Mouse (Mus musculus): ENCODE data around the gene Nfia.

The Nfia gene

DNA sequence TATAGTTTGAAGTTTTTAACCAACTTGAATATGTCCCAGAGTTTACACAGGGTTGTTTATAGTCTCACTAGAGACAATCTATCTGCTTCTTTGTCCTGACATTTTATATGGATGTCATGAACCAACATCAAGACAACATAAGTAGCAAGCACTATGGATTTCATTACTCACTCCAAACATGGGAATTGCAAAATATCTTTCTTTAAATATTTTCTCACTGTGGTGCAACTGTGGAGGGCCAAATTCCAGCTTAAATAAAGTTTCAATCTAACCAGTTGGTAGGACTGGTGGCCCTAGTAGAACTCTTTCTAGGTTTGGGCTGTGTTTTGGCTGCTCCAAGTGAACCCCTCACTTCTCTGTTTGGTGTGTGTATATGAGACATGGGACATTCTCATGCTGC lies 43.5 kb downstream of the Nfia start:
- no peak for DNase-seq (ENCODE audit: low spot score in 2 of 2)

DNA sequence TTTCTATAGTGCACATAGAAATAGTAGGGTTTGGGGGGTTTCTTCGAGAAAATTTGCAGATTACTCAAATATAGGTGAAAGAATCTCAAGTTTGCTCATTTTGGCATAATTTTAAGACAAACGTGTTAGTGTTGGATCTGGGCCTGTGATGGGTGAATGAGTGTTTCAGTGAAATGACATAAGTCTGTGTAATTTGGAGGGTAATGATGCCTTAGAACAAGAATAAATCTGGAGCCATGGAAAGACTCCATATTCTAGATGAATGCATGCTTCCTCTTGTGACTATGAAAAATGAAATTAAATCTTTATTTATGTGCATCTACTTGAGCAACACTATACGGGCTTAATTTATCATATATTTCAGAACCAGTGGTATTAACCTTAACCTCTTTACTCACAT lies 44.2 kb downstream of the Nfia start:
- no peak for DNase-seq (ENCODE audit: low spot score in 2 of 2)

DNA sequence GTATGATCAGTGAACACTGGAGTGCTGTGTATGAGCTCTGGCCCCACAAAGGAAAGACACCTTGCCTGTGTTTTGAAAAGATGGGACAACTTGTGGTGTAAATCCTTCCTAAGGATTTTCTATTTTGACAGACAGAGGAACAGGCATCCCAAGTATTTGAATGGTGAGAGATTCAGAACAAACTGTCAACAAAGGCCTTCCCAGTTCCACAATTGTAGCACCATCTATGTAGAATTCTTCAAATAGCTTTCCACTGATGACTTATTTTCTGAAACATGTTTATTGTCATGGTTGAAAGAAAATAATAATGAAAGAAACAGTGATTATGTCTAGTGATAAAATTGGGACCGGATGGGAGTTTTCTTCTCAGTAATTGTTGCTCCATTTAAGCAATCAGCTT lies 45.2 kb downstream of the Nfia start:
- no peak for DNase-seq (ENCODE audit: low spot score in 2 of 2)

DNA sequence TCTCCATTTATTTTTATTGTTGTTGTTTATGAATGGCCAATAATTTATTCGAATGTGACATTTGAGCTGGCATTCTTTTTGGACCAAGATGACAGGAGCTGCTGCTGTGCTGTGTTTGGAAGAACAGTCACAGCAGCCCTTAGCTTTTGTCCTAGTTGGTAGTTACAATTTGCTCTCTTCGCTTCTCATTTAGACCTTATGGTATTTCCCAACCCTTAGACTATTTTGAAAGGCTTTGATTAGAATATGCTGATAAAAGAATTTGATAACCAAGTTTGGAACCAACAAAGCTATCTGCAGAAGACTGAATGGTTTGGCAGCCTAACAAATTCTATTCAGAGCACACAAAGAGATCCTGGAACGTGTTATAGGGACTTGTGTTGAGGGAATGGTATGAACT lies 46.0 kb downstream of the Nfia start:
- DNase-seq (ENCODE audit: low spot score in 2 of 2), result no peak

DNA sequence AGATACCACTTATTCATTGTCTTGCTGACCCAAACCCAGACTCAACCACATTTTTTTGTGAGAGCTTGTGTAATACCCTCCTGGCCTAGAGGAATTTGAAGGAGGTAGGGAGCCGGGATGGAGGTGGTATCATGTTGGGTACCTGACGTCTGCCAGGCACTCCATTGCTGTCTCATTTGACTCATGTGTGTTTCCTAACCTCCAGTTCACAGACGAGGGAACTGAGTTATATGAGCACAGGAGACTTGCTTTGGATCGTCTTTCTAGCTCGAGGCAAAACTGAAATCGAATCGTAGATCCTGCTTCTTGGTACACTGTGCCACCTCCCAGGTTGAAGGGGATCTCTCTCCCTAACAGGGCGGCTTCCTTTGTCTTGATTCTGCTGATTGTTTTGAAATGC lies 46.6 kb downstream of the Nfia start:
- no peak for DNase-seq (ENCODE audit: low spot score in 2 of 2)

DNA sequence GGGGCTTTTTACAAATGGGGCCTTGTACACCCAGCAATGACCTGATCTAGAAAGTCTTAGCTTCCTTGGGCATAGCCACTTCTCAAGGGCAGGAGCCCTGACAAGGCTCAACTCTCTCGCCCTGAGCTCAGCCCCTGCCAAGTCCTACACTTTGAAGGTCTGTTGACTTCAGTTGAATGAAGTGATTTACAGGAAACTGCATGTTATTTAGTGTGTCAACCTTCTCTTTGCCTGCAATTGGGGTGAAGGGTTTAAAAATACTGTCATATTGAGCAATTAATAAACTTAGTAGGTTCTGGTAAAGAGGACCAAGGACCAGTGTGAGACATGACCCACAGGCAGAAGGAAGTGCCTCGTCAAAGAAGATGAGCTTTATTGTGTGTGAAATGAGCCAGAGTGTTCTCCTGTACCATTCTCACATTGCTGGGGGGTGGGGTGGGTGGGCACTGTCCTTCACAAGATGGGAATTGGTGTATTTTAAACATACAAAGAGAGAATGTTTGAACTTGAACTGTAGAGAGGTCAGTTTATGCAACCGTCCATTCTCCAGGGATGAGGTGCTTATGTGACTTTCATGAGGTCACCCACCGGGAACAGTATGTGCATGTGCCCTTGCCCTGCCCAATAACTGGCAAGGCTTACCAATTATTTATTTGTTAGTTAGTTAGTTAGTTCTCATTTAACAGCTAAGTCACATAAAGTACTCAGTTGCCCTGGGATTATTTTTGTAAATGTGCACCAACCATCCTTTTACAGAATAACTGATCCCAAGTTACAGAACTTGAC lies 48.1 kb downstream of the Nfia start:
- no peak for DNase-seq (ENCODE audit: low spot score in 2 of 2)

DNA sequence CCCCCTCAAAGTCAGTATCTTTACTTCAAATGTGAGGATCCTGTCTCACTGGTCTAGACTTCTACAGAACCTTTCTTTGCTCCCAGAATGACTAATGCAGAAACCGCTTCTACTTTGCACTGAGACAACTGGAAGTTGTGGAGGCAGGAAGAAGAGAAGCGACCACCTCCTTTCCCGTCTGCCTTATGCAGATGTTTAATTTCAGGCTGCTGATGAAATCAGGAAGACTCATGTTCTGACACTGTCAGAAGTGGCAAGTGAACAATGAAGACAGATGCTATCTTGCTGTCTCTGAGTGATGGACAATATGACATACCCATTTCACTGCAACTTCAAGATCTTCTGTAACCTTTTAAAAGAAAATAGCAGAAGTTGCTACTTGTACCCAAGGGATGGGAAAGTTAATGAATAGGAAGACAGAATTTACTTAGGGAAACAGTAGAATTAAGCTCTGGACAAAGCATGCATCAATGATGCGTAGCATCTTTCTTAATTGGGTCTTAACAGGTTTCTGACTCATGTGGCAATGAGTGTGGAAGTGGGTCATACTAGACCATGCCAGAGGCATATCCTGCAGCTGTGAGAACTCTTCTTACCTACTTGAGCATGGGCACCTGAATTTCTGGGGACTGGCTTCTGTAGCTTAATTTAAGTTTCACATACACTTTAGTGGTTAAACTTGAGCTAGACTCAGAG lies 49.2 kb downstream of the Nfia start:
- no peak for DNase-seq (ENCODE audit: low spot score in 2 of 2)

DNA sequence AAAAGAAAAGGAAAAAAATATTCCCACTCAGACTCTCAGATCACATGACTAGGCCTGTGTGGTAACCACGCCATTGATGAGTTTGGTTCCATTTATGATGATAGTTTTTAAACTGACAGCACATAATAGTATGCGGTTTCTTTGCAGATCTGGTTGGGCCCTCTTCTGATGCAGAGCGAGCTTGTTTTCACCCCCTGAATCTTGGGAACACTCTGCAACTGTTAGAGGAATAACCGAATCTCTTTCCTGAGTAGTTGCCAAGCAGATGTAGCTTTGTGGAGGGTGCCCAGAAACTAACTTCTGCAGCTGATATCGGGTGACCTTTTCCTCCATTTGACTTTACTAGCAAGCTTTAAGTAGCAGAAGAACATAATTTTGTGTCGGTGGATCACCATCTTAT lies 51.0 kb downstream of the Nfia start:
- no peak for DNase-seq (ENCODE audit: low spot score in 2 of 2)

DNA sequence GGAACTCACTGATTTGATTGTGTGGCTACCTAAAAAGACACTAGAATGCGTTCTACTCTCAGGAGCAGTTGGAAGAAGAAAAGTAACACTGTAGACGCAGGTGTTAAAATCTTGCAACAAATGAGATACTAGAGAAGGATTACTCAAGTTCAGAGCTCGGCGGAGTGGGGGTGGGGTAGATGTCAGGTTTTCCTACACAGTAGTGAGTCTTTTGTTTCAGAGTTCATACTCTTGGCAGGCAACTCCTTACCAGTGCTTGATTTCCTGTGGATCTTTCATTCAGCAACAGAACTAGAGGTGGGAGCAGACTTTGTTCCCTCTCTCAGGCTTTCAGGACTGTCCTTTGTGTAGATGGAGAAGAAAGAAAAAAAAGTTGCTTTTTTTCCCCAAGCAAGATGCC lies 51.9 kb downstream of the Nfia start:
- DNase-seq (ENCODE audit: low spot score in 2 of 2), result no peak

DNA sequence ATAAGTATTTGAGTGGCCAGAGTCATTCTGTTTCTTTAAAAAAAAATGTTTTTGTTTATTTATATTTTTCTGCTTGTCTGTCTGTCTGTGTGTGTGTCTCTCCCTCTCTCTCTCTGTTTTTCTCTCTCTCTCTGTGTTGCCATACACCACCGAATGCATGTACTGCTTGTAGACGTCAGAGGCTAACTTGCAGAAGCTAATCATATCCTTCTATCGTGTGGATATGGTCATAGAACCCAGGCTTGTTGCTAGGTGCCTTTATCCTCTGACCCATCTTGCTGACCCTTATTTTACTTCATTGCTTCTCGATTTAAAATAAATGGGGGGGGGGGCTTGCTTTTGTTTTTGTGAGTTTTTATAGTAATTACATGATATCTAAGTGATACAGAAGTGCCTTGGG lies 52.9 kb downstream of the Nfia start:
- no peak for DNase-seq (ENCODE audit: low spot score in 2 of 2)

DNA sequence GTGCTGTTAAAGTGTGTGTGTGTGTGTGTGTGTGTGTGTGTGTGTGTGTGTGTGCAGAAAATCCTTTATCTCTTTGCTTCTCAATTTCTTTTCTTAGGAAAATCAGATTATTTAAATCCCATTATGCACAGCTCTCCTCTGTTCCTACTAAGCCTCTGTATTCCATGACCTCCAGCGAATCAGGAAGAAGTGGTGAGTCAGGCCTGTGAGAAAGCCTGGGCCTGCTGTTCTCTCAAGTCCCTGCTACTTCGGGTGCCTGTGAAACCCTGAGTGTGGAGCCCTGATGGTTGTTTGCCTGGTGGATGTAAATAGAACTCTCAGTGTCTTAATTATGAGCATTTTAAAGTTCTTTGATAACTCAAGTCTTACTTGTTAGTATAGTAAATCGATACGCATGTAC lies 53.3 kb downstream of the Nfia start:
- DNase-seq (ENCODE audit: low spot score in 2 of 2), result no peak

DNA sequence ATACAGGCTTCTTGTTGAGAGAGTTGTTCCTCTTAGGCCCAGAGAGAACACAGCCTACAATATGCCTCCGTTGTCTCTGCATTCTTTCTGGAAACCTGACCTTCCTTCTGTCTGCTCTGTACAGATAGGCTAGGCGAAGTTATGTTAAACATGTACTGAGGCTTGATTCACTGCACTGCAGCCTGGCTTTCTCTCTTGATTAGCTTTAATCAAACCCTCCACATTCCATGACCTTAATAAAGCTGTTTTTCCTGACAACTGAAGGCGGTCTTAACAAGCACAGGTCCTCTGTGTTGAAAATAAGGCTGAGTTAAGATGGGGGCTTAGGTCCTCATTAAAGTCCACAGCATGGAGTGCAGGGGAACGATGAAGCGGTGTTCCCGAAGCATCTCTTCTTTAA lies 54.6 kb downstream of the Nfia start:
- DNase-seq (ENCODE audit: low spot score in 2 of 2), result no peak

DNA sequence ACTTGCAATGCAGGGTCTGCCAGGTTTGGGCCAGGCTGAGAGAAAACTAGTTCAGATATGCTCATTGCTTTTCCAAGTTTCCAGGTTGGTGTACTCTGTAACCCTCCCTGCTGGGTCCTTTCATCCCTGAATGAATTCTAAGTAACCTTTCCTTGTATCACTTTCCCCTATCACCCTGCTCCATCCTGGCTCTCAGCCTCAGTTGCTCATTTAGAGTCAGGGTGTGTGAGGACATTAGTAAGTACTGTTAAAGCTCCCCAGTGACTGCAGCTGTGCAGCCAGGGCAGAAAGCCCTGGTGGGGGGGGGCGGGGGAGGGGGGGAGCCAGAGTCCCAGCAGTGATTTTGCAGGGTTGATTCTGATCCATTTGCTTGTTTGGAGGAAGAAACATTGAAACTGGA lies 56.0 kb downstream of the Nfia start:
- DNase-seq (ENCODE audit: low spot score in 2 of 2), result no peak

DNA sequence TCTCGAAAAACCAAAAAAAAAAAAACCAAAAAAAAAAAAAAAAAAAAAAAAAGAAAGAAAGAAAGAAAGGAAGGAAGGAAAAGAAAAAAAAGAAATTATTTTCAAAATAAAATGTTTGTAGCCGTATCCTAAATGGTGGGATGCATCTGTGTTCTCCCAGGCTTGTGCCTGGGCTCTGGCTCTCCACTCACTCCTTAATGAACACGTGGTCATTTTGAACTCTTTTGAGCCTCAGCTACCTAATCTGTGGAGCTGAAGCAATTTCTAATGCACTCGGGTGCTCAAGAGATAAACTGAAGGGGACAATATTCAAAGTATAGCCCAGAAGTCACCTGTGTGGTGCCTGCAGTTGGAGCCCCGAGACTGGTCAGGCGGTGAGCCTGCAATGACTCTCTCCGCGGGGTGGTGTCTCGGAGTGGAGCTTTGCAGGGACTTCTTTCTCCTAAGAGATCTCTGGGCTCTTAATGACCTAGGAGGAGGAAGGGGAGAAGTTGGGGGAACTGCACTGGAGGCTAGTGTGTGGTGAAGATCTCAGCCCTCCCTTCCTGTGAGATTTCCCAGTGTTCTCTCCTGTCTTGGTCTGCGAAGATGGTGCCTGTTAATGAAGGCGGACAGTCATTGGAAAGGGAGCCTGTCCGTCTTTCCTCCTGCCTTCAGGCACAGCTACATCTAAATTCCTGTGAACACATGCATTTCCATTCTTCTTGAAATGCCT lies 57.0 kb downstream of the Nfia start:
- DNase-seq (ENCODE audit: low spot score in 2 of 2), result no peak

DNA sequence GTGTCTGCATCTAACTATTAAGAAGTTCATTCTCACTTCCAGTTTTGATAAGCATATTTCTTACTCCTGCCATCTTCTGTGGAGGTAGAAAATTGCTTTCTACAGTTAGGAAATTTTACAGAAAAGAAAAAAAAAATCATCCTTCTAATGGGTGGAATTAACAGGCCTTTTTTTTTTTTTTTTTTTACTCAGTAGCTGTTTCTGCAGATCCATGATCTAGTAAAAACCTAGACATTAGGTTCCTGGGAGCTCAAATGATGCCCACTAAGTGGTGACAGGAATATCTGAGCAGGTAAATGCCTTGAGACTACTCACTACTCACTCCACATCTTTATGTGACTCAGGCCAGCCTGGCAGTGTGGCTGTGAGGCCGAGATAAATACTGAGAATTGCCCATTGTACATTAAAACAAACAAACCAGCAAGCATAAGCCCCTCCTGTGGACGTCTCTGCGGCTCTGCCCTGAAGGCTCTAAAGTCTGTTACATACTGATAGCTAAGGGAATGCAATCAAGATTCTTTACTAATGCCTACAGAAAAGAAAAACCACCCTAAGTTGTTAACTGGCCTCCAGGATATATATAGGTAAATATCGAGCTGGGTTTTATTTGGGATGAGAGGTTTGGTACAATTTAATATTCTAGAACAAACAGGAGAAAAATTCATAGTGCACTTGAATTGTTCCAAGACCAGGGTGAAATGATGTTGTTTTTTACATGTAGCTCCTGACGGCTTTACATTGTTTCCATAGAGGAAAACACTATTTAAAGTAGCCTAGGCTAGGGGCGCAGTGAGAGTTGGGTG lies 57.7 kb downstream of the Nfia start:
- no peak for DNase-seq (ENCODE audit: low spot score in 2 of 2)

DNA sequence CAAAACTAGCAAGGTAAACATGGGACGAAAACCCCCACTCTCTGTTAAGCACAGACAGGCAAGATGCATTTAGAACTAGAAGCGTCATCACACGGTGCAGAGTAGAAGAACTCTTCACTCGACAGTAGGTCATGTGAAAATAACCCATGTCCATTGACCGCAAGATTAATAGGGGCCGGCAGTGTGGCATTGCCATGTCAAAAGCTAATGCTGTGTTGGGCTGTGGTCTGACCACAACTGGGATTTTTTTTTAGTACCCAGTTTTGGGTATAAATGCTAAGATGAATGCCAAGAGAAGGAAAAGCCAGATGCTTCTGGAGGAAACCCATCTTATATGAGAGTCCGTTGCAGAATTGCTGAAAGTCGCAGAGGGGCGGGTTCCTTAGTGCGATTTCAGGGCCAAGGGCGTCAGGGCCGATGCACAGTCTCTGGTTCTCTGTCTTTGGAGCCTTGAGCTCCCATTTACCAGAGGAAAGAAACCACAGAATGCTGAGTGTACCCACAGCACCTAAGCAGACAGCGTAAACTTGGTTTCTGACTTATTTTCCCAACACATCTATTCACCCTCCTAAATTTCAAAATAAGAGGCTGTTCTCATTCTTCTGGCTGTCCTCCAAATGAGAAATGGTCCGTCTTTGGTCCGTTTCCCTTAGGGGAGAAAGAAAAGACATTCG lies 58.5 kb downstream of the Nfia start:
- no peak for DNase-seq (ENCODE audit: low spot score in 2 of 2)

DNA sequence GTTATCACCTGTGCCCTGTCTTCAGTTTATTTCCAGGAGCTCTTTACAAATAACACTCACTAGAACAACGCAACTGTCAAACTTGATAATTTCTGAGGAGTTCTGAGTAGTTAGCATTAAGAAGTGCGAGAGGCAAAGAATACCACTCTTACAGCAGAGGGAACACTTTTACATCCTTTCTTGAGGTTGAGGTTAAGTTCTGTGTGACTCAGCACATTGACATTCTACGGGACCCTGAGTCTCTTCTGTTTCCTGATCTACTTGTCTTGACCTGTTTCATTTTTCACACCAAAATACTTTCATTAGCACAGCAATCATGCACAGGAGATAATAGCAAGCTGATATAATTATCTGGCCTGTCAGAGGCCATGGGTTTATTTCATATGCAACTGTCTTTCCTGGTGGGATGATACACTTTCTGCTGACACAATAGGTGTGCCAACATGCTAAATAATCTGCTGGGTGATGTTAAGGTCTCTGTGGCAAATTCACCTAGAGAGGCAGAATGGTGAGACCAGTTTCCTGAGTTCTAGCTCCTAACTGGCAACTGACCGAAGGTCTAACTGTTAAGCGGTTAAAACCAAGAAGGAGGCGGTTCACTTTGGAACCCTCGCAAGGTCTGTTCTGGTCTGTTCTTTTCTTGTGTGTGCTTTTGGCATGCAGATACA lies 59.2 kb downstream of the Nfia start:
- DNase-seq (ENCODE audit: low spot score in 2 of 2), result no peak

DNA sequence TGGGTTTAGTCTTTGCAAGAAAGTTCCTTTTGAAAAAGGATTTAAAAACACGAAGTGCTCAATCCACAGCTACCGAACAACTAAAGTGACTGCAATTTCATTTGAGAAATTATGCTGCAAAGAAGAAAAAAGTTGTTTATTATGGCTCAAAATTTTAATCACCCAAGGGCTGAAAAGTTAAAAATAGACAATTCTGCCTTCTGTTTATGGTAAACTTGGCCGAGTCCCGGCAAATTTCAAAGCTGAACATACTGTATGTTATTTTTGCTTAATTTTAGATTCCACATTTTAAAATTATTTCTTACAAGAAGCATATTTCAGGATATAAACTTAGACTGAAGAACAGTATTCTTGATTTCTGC lies 59.7 kb downstream of the Nfia start:
- no peak for DNase-seq (ENCODE audit: low spot score in 2 of 2)

DNA sequence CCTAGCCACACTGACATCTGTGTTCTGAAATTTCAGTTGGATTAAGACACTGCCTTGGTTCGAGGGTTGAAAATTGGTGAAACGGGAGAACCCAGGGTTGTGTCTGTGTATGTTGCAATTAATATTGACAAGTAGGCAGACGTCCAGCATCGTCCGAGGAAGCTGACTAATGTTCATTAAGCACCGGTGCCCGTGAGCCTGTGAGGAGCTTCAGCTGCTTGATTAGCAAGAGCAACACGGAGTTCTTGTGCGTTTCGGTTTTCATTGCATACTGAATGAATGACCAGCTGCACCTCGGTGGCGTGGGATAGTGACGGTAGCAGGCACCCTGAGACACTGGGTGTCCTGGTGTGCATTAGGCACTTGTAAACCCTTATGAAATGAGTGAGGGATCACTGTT lies 64.3 kb downstream of the Nfia start:
- DNase-seq (ENCODE audit: low spot score in 2 of 2), result no peak

DNA sequence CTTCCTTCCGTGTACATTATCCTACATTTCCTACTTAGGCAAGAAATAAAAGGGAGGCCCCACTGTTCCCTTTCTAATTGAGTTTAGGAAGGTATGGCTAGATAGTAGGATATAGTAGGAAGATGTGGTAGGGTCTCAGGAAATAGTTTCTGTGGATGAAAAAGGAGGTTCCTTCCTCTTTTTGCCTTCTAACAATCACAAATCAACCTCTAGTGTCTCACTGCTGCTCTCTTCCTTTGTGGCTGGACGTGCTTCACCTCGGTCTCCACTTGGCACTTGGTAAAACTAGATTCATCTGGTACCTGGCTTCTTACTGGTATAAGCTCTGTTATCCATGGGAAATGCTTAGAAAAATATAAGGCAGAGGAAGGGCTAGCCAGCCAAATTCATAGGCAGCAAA lies 65.2 kb downstream of the Nfia start:
- no peak for DNase-seq (ENCODE audit: low spot score in 2 of 2)

DNA sequence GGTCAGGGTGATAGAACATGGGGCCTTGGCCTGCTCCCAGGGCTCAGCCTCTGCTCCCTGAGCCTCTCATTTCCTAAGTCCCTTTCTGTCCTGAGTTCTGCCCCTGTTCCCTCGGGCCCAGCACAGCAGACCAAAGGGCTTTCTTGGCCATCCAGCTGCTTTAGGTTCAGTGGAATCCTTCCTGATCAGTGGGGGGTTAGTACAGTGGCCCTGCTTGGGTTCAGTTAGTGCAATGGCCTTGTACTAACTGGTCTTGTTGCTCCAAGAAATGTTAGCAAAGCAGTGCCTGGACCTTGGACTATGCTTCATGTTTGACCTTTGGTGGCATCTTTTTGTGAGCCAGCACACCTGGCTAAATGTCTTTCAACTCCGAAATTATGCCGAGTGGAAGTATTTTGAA lies 66.1 kb downstream of the Nfia start:
- no peak for DNase-seq (ENCODE audit: low spot score in 2 of 2)
